Mouse (Mus musculus) T-cell, adult 2 months (primary cell): ENCODE measurements around the gene Alox12b.
A peak's percentile ranks its signal among the peaks of the same experiment; 100 is the strongest.

ENCODE experiments used
- DNase-seq: peaks from one replicate; pipeline ENCODE4 v3.0.0; 2022; ENCODE audit warnings: low spot score

Alox12b gene

GRCm38 (mm10) chr11:69156800-69157199 lies at the start of gene Alox12b:
Alox12b (plus strand) TSS chr11:69156989.
- DNase-seq = no peak

GRCm38 (mm10) chr11:69107676-69108075 lies 49.1 kb upstream of the Alox12b start:
- DNase-seq = peak; percentile 13

GRCm38 (mm10) chr11:69108223-69108622 lies 48.6 kb upstream of the Alox12b start:
- DNase-seq = no peak

DNA sequence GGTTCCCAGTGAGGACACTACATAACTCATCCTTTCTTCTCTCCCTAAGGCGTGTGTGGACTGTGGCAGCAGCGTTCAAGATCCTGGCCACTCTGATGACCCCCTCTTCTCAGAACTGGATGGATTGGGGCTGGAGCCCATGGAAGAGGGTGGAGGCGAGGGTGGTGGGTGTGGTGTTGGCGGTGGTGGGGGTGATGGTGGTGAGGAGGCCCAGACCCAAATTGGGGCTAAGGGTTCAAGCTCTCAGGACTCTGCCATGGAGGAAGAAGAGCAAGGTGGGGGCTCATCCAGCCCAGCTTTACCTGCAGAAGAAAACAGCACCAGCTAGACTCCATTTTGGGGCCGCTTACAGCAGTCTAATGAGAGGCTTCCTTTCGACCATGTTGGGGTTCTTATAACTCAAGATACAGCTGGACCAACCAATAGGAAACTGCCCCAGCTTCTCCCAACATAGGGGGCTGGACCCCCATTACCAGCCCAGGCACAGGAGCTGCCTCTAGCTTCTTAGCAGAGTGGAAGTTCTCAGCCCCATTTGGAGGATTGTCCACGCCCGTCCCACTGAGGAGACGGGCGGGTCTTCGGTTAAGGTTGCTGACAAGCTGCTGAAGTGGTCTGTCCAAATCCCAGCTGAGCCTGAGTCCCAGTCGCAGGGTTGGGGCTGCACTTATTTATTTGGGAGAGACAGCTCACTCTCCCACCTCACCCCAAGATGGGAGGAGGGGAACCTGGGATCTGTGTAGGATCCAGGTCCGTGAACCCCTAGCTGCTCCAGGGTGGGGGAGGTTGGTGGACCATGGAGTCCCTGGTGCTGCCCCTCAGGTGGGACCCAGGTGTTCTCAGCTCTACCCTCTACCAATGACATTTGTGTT lies 47.5 kb upstream of the Alox12b start:
- DNase-seq = peak; percentile 14

DNA sequence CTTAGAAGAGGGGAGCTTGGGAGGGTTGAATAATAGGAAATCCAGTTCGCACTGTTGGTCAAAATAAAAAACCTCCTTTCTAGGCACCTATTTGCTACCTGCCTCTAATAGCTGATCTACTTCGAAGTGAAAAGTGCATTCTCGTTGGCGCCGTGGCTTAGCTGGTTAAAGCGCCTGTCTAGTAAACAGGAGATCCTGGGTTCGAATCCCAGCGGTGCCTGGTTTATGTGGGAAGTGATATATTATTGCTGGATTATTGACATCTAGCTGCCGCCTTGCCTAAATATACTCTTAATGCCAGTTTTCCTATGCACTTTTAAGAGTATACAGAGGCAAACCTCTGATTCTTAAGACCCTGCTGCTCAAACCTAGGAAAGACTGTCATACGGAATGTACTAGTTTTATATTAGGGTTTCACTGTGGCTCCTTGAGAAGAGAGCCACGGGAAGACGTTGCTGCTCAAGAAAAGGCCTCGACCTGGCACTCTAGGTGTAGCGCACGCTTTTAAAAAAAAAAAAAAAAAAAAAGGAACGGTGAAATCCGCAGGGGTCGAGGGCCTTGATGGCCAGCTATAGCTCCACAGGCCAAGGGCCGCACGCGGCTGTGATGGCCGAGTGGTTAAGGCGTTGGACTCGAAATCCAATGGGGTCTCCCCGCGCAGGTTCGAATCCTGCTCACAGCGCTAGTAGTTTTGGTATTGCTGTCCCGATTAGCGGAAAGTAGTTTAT lies 46.3 kb upstream of the Alox12b start:
- DNase-seq = peak; percentile 85

GRCm38 (mm10) chr11:69111051-69111810 lies 45.6 kb upstream of the Alox12b start:
- DNase-seq = no peak

- no peak for DNase-seq
Observed at GRCm38 (mm10) chr11:69111865-69112264, 44.9 kb upstream of the Alox12b start.

GRCm38 (mm10) chr11:69114018-69114417 lies 42.8 kb upstream of the Alox12b start:
- no peak for DNase-seq

- no peak for DNase-seq
Observed at GRCm38 (mm10) chr11:69114621-69115020, 42.2 kb upstream of the Alox12b start.

GRCm38 (mm10) chr11:69116843-69117242 lies 39.9 kb upstream of the Alox12b start:
- DNase-seq = no peak

DNA sequence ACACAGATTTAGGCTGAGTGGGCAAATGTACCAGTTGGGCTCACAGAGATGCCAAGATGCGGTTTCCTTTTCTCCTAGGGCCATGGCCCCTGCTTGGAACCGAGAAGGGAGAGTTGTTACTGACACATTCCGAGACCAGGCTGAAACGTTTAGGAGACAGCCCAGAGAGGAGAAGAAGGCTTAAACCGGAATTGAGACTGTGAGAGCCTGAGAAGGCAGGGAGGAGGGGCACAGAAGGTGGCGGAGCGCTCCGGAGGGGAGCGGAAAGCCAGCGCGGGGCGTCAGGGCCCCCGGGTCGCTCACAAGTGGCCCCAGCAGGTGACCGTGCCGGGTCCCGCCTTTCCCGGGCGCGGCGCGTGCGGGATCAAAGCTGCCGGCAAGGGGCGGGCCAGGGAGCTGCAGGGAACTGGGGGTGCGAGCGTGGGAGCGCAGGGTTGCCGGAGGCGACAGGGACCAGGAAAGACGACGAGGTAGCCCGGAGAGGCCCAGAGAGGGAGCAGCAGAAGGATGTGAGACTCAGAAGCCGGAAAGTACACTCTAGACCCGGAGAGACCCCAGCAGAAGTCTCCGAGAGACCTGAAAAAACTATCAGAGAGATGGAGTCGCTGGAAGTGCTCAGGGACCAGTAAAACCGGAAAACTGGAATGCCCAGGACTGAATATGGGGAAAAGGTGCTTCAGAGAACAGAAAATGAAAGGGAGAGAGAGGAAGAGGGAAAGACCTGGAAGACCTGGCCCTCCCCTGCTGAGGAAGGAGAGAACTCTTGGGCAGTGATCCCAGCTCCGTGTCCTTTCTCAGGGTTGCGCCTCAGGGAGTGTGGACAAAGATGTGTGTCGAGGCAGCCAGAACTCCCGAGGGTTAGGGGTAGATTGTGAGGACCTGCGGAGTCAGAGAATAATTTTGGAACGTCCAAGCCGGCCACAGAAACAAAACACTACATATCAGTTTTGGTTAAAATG lies 38.8 kb upstream of the Alox12b start:
- peak; percentile 67 for DNase-seq

DNA sequence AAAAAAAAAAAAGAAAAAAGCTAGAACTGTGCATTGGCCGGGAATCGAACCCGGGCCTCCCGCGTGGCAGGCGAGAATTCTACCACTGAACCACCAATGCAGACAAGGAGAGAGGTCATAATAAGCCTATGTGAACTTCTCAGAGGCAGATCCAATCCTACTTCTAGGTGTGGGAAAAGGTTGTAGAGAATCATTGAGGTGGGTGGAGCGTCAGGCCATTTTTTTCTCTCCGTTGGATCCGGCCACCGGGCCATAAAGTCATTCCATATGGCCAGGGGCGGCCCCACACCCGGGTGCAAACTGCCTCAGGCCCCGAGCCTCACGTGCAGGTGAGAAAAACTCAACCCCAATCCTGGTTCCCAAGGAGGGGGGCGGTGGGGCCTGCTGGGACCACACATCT lies 38.0 kb upstream of the Alox12b start:
- peak; percentile 83 for DNase-seq

DNA sequence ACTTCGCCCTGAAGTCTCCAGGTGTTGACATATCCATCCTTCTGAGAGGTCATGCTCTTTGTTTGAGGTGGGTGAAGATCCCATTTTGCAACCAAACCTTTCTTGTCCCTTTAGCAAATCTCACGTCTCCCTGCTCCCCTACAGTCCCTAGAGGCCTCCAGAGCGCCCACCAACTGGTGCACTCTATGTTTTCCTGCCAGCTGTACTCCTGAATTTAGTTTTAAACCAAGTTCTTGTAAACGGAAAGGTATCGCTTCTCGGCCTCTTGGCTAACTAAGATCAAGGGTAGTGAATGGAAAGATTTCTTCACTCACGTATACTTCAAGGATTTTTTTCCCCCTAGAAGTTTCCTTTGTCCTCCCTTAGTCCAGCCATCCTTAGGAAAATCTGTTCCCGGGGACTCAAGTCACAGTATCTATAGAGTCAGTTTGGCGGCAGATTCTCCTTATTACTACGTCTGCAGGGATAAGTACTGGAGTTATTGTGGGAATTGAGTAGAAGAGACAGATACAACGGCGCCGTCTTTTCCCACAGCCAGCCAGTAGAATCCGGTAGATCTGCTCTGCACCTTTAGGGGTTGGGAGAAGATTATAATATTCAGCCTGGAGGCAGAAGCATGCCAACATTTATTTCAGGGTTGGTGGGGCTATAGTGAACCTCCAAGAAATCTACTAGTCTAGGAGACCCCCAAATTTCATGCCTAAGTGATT lies 37.2 kb upstream of the Alox12b start:
- DNase-seq = no peak

DNA sequence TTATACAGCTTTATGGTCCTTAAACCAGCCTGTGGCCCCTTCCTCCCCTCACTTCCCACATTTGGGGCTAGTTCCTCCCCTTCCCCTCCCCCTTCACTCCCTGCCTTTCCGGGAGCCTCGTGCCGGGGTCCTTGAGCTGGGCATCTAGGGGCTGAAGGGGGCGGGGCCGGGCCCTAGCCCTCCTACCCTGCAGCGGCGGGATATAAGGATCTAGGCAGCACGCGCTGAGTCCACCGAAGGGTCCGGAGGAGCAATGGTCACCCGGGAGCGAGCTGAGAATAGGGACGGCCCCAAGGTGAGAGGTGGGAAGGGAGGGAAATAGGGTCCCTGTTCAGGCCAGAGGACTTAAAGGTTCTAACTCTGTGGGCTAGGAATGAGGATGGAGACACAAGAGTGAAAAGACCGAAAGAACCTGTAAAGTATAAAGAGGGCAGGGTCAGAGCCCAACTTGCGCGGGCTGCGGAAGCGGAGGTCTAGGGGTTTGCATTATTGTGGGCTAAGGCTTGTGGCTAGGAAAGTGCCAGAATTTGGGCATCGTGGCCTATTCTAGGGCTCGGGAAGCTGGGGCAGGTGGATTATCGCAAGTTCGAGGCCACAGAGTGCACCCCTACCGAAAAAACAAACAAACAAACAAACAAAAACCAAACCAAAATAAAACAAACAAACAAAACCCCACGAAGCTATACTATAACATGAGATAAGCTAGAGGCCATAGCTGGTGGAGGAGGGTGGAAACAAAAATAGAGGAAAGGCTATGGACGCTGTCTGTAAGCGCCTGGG lies 36.4 kb upstream of the Alox12b start, which contains the start of gene Hes7:
TSS of gene Hes7 (plus strand) at position 184 of the 780 bp plus-strand sequence.
- no peak for DNase-seq

DNA sequence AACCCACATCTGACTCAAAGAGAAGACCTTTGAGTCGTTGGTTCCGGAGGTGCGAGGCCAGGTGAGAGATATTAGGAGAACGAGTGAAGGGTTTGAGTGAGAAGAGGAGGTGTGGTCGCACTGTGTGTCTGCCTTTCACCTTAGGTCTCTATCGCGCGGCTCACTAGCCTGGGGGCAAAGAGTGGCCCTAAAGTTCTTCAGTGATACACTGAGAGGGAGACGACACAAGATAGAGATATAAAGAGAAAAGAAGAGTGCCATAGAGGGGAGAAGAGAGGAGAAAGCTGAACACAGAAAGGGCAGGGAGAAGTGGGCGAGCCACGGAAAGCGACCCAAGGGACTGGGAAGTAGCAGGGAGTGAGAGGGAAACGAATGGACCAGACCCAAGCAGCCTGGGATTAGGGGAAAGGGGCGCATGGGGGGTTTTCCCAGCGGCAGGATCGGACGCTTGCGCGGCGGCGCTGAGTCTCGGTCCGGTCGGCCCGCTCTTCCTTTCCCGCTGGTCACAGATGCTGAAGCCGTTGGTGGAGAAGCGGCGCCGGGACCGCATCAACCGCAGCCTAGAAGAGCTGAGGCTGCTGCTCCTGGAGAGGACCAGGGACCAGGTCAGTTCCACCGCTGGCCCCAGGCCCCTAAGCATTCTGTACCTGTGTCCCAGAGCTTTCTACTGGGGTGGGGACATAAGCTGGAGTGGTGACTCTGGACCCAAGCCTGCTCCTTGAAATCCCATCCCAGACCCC lies 35.6 kb upstream of the Alox12b start:
- DNase-seq = no peak

DNA sequence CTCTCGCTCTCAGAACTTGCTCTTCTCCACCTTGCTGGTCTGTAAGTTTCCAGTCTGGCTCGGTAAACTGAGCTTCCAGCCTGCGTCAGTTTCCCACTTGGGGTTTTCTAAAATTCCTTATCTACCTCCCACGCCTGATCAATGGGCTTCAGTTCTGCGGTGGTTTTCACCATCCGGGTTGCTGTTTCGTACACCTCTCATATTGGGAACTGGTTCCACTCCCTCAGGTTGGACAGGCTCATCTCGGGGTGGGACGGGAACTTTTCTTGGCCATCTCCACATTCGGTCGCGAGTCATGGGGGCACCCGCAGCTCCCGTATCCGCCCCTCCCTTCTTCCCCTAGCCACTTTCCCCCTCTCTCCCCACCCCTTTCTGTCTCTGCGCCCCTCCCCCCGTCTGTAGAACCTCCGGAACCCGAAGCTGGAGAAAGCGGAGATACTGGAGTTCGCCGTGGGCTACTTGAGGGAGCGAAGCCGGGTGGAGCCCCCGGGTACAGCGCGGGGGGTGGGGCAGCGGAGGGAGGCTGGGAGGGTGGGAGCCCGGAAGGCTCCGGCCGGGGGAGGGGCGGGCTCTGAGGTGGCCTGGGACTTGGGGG lies 35.0 kb upstream of the Alox12b start:
- DNase-seq = no peak

- DNase-seq = peak; percentile 58
Observed at GRCm38 (mm10) chr11:69122336-69122951, 34.3 kb upstream of the Alox12b start, which contains the start of gene 9130213A22Rik. 9130213A22Rik (minus strand) TSS chr11:69122589.

- DNase-seq = peak; percentile 87
Observed at GRCm38 (mm10) chr11:69123056-69123692, 33.6 kb upstream of the Alox12b start.
